Mouse (Mus musculus): Measurements from ENCODE around the gene Gm7298. TPM values are rescaled to one million over a fixed set of nuclear protein-coding genes. Genes with fewer than 3 reads are reported as not detected.

Gm7298 gene
- 0.02 TPM in 1 of 2 replicates, not detected in the other for polyA plus RNA-seq (2015; fragmentation: Nextera tagmentation; extraction: Ambion mirVana)

GRCm38 (mm10) chr6:121732632-121733031 is at the start of gene Gm7298:
Gm7298 (plus strand) TSS chr6:121732932.

GRCm38 (mm10) chr6:121838271-121838670 is 105.5 kb downstream of the Gm7298 start, which contains the start of gene Mug1:
Mug1 (plus strand) TSS chr6:121838541.

Other genes starting within 250 kb of the Gm7298 start
- 0.53 and 1.00 TPM in 2 replicates for gene A2m, start 97.6 kb upstream of the Gm7298 start, polyA plus RNA-seq (2015; fragmentation: Nextera tagmentation; extraction: Ambion mirVana)
- gene Mug1, start 105.6 kb downstream of the Gm7298 start, polyA plus RNA-seq (2015; fragmentation: Nextera tagmentation; extraction: Ambion mirVana): not detected in 2 replicates